Mouse (Mus musculus): ENCODE results near the gene Trip10.

DNA sequence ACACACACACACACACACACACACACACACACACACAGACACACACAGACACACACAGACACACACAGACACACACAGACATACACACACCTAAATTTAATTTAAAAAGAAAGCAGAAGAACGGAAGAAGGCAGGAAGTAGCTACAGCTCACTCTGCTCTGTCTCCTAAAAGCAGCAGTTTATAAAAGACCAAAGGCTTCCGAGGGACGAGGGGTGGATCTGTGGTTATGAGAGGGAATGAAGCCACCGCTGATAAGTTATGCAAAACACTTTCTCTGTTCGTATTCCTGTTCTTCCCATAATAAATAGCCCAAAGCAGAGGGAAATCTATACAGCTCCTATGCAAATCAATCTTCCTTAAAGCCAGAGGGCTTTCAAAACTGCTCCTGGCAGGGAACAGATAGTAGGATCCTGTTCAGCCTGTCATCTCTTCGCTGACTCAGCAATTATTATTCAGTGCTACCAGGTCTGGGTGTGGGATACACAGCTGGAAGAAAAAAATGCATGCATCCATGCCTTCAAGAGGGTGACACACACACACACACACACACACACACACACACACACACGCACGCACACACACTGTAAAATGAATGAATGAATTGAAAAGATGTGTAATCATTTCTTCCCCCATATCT, 37.6 kb downstream of the Trip10 start:
- TF ChIP-seq POLR2A (IDR thresholded peaks at IDR 0.05; ENCODE audit: low read depth, low read length) (no peak), CTCF (IDR thresholded peaks at IDR 0.05; ENCODE audit: extremely low read depth, insufficient read length, insufficient replicate concordance, low read depth, low read length) (no peak)

Measured in small intestine, adult 2 months (tissue).